Mouse (Mus musculus): ENCODE data around the gene Relch. TPM values are rescaled to one million over a fixed set of nuclear protein-coding genes. Genes with fewer than 3 reads are reported as not detected.
"Not testable (repeated sequence)": the region's sequence is repeated elsewhere in the genome, so short reads cannot be mapped to it uniquely, and the experiment has no call there.

Relch gene
- polyA plus RNA-seq, 2 experiments: 22.9 to 24.3 TPM

- Histone ChIP-seq H3K36me3 (ENCODE audit: control insufficient read depth, insufficient read depth, low read length) (peaks cover 20% of the 10 kb centered on the region), H3K9me3 (ENCODE audit: control insufficient read depth, low read length) (no peaks in the 10 kb centered on the region), H3K9ac (ENCODE audit: low read depth, low read length, severe bottlenecking) (no peak overlapping the region), H3K4me2 (replicated peaks; ENCODE audit: low read depth, low read length, severe bottlenecking) (no peak overlapping the region), H3K4me1 (ENCODE audit: control insufficient read depth, insufficient read depth, low read length) (no peaks in the 10 kb centered on the region), H3K27me3 (ENCODE audit: control insufficient read depth, insufficient read depth, low read length) (no peaks in the 10 kb centered on the region), H3K27ac (replicated peaks; ENCODE audit: low read depth, low read length) (no peak overlapping the region), H3K4me3 (replicated peaks; ENCODE audit: low read length) (no peak overlapping the region)
- WGBS: 64% methylated on average over 4 of the region's 4 CpGs
- ATAC-seq (ENCODE audit: low FRiP score, low read depth) (no peak), DNase-seq (ENCODE audit: low spot score) (no peak)
- no peak for TF ChIP-seq POLR2A (IDR thresholded peaks at IDR 0.05; ENCODE audit: borderline replicate concordance, extremely low read depth, insufficient read depth, insufficient read length)
Observed at GRCm38 (mm10) chr1:105752196-105752595, 88.5 kb downstream of the Relch start.

GRCm38 (mm10) chr1:105752944-105753343 is 89.3 kb downstream of the Relch start:
- Histone ChIP-seq H3K4me1 (ENCODE audit: control insufficient read depth, insufficient read depth, low read length) (no peaks in the 10 kb centered on the region), H3K27me3 (ENCODE audit: control insufficient read depth, insufficient read depth, low read length) (no peaks in the 10 kb centered on the region), H3K9ac (ENCODE audit: low read depth, low read length, severe bottlenecking) (no peak overlapping the region), H3K9me3 (ENCODE audit: control insufficient read depth, low read length) (no peaks in the 10 kb centered on the region), H3K27ac (replicated peaks; ENCODE audit: low read depth, low read length) (no peak overlapping the region), H3K36me3 (ENCODE audit: control insufficient read depth, insufficient read depth, low read length) (peaks cover 16% of the 10 kb centered on the region), H3K4me3 (replicated peaks; ENCODE audit: low read length) (no peak overlapping the region), H3K4me2 (replicated peaks; ENCODE audit: low read depth, low read length, severe bottlenecking) (no peak overlapping the region)
- no peak for DNase-seq (ENCODE audit: low spot score)
- no peak for ATAC-seq (ENCODE audit: low FRiP score, low read depth)
- TF ChIP-seq POLR2A (IDR thresholded peaks at IDR 0.05; ENCODE audit: borderline replicate concordance, extremely low read depth, insufficient read depth, insufficient read length): no peak
- 83% methylated on average over 1 of the region's 1 CpGs for WGBS

DNA sequence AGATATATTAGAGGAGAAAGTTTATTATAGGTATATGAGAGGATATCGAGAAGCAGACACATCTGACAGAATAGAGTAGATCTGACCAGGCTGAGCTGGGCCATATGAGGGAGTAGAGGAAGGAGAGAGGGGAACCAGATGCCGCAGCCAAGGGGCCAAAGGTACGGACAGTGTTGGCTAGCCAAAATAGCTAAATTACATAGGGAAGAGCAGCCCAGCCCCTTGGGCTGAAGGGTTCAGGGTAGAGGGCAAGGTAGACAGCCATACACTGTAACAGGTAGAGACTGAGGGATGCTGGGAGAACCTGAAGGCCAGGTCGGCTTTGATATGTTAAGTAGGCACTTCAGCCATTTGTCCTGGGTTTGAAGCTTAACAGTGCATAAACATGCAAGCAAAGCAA is 95.1 kb downstream of the Relch start:
- ATAC-seq (ENCODE audit: low FRiP score, low read depth) (no peak), DNase-seq (ENCODE audit: low spot score) (no peak)
- Histone ChIP-seq H3K27me3 (ENCODE audit: control insufficient read depth, insufficient read depth, low read length) (no peaks in the 10 kb centered on the region), H3K4me1 (ENCODE audit: control insufficient read depth, insufficient read depth, low read length) (no peaks in the 10 kb centered on the region), H3K4me3 (replicated peaks; ENCODE audit: low read length) (no peak overlapping the region), H3K4me2 (replicated peaks; ENCODE audit: low read depth, low read length, severe bottlenecking) (no peak overlapping the region), H3K9me3 (ENCODE audit: control insufficient read depth, low read length) (no peaks in the 10 kb centered on the region), H3K9ac (ENCODE audit: low read depth, low read length, severe bottlenecking) (no peak overlapping the region), H3K36me3 (ENCODE audit: control insufficient read depth, insufficient read depth, low read length) (no peaks in the 10 kb centered on the region; the same call in 1 of the 2 replicates), H3K27ac (replicated peaks; ENCODE audit: low read depth, low read length) (no peak overlapping the region)
- TF ChIP-seq POLR2A (IDR thresholded peaks at IDR 0.05; ENCODE audit: borderline replicate concordance, extremely low read depth, insufficient read depth, insufficient read length): no peak
- WGBS: 90% methylated on average over 4 of the region's 4 CpGs

GRCm38 (mm10) chr1:105759422-105760165 is 95.9 kb downstream of the Relch start:
- no peaks in the 10 kb centered on the region for H3K4me1 ChIP-seq (ENCODE audit: control insufficient read depth, insufficient read depth, low read length)
- ATAC-seq (ENCODE audit: low FRiP score, low read depth) (no peak), DNase-seq (ENCODE audit: low spot score) (no peak)
- H3K27me3 ChIP-seq (ENCODE audit: control insufficient read depth, insufficient read depth, low read length): no peaks in the 10 kb centered on the region
- no peak overlapping the region for H3K9ac ChIP-seq (ENCODE audit: low read depth, low read length, severe bottlenecking)
- H3K4me3 ChIP-seq (replicated peaks; ENCODE audit: low read length): no peak overlapping the region
- TF ChIP-seq POLR2A (IDR thresholded peaks at IDR 0.05; ENCODE audit: borderline replicate concordance, extremely low read depth, insufficient read depth, insufficient read length): no peak
- no peak overlapping the region for H3K27ac ChIP-seq (replicated peaks; ENCODE audit: low read depth, low read length)
- H3K4me2 ChIP-seq (replicated peaks; ENCODE audit: low read depth, low read length, severe bottlenecking): no peak overlapping the region
- no peaks in the 10 kb centered on the region for H3K9me3 ChIP-seq (ENCODE audit: control insufficient read depth, low read length)
- no peaks in the 10 kb centered on the region for H3K36me3 ChIP-seq (ENCODE audit: control insufficient read depth, insufficient read depth, low read length)
- WGBS: 85% methylated on average over 3 of the region's 3 CpGs

GRCm38 (mm10) chr1:105765586-105765985 is 101.9 kb downstream of the Relch start:
- ATAC-seq (ENCODE audit: low FRiP score, low read depth): no peak; the same call in 1 of the 2 replicates
- Histone ChIP-seq H3K4me2 (replicated peaks; ENCODE audit: low read depth, low read length, severe bottlenecking) (no peak overlapping the region), H3K27ac (replicated peaks; ENCODE audit: low read depth, low read length) (no peak overlapping the region), H3K4me3 (replicated peaks; ENCODE audit: low read length) (no peak overlapping the region), H3K27me3 (ENCODE audit: control insufficient read depth, insufficient read depth, low read length) (no peaks in the 10 kb centered on the region), H3K9me3 (ENCODE audit: control insufficient read depth, low read length) (no peaks in the 10 kb centered on the region), H3K9ac (ENCODE audit: low read depth, low read length, severe bottlenecking) (no peak overlapping the region), H3K36me3 (ENCODE audit: control insufficient read depth, insufficient read depth, low read length) (no peaks in the 10 kb centered on the region), H3K4me1 (ENCODE audit: control insufficient read depth, insufficient read depth, low read length) (no peaks in the 10 kb centered on the region; the same call in 1 of the 2 replicates)
- 59% methylated on average over 8 of the region's 8 CpGs for WGBS
- TF ChIP-seq POLR2A (IDR thresholded peaks at IDR 0.05; ENCODE audit: borderline replicate concordance, extremely low read depth, insufficient read depth, insufficient read length): no peak
- no peak for DNase-seq (ENCODE audit: low spot score)

DNA sequence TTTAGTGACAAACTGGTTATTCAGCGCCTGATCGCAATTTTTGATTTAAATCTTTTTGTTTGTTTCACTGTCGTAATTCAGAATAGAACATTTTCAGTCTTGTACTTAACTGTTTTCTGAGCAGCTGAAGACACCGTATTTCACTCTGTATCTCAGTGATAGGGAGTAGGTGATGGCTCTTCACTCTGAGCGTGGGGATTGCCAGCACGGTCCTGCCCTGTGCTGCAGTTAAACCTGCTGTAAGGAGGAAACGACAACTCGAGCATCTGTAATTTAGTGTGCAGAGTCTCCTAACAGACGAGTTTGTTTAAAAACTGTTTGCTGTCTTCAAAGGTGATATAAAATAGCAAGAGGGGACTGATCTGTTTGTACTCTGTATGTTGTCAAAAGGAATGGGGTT is 102.4 kb downstream of the Relch start:
- not testable (repeated sequence) for H3K9me3 ChIP-seq (ENCODE audit: control insufficient read depth, low read length); H3K4me2 ChIP-seq (replicated peaks; ENCODE audit: low read depth, low read length, severe bottlenecking); H3K36me3 ChIP-seq (ENCODE audit: control insufficient read depth, insufficient read depth, low read length); ATAC-seq (ENCODE audit: low FRiP score, low read depth); H3K4me3 ChIP-seq (replicated peaks; ENCODE audit: low read length); H3K27me3 ChIP-seq (ENCODE audit: control insufficient read depth, insufficient read depth, low read length); DNase-seq (ENCODE audit: low spot score); H3K9ac ChIP-seq (ENCODE audit: low read depth, low read length, severe bottlenecking); H3K27ac ChIP-seq (replicated peaks; ENCODE audit: low read depth, low read length); H3K4me1 ChIP-seq (ENCODE audit: control insufficient read depth, insufficient read depth, low read length)
- 69% methylated on average over 9 of the region's 9 CpGs for WGBS

Measured in limb, embryonic 14.5 days (tissue).